Mouse (Mus musculus): ENCODE measurements around the gene Vegfa. TPM values are rescaled to one million over a fixed set of nuclear protein-coding genes. Genes with fewer than 3 reads are reported as not detected.

The Vegfa gene
- total and polyA plus RNA-seq, 3 experiments, result 15.3 to 50.0 (median 17.2) TPM

- Histone ChIP-seq H3K4me3 (replicated peaks in 1 of 3; ENCODE audit: low read depth in 2 of 3, low read length in 2 of 3, poor library complexity in 1 of 3) (no peak overlapping the region), H3K4me1 (ENCODE audit: control insufficient read depth in 1 of 2, insufficient read depth in 2 of 2) (peaks cover 7 to 41% of the 10 kb centered on the region in 2 experiments; a peak in 3 of 4 replicates), H3K27me3 (replicated peaks) (peaks cover 4% of the 10 kb centered on the region), H3K9ac (ENCODE audit: insufficient read depth, low read depth) (no peak overlapping the region), H3K9me3 (replicated peaks; ENCODE audit: low read length) (peaks cover 11% of the 10 kb centered on the region), H3K36me3 (replicated peaks in 1 of 2; ENCODE audit: control insufficient read depth in 1 of 2, insufficient read depth in 1 of 2, low read length in 1 of 2) (no peaks in the 10 kb centered on the region), H3K79me2 (replicated peaks; ENCODE audit: control insufficient read depth, extremely low read depth, insufficient read depth, poor library complexity, severe bottlenecking) (no peaks in the 10 kb centered on the region), H3K27ac (ENCODE audit: insufficient read depth, low read depth) (no peak overlapping the region), H3K4me2 (ENCODE audit: insufficient read depth, low read depth, poor library complexity, severe bottlenecking) (no peak overlapping the region)
- in situ Hi-C loops (cut with MboI; ENCODE audit: low pct_ligation_motif_present, low pct_unique_long_range_greater_than_20kb, low sequenced_read_pairs), result no loop called here
- no peak for DNase-seq (ENCODE audit: extremely low read depth)
- dilution Hi-C loops (cut with MboI; ENCODE audit: extremely low pct_ligation_motif_present, extremely low pct_unique_long_range_greater_than_20kb, low sequenced_read_pairs), result no loop called here
- TF ChIP-seq IRF4 (IDR thresholded peaks at IDR 0.05; ENCODE audit: low read depth, low read length), result no peak
- TF ChIP-seq ZNF384 (IDR thresholded peaks at IDR 0.05; ENCODE audit: low read depth, low read length), result peak; percentile 57; the same call in 1 of the 2 replicates
Measured at GRCm38 (mm10) chr17:46044953-46045352, 12.8 kb upstream of the Vegfa start.

- Histone ChIP-seq H3K9ac (ENCODE audit: insufficient read depth, low read depth) (no peak overlapping the region), H3K36me3 (replicated peaks in 1 of 2; ENCODE audit: control insufficient read depth in 1 of 2, insufficient read depth in 1 of 2, low read length in 1 of 2) (no peaks in the 10 kb centered on the region), H3K27ac (ENCODE audit: insufficient read depth, low read depth) (no peak overlapping the region), H3K9me3 (replicated peaks; ENCODE audit: low read length) (no peaks in the 10 kb centered on the region), H3K4me3 (replicated peaks in 1 of 3; ENCODE audit: low read depth in 2 of 3, low read length in 2 of 3, poor library complexity in 1 of 3) (no peak overlapping the region), H3K27me3 (replicated peaks) (peaks cover 7% of the 10 kb centered on the region), H3K4me2 (ENCODE audit: insufficient read depth, low read depth, poor library complexity, severe bottlenecking) (no peak overlapping the region), H3K4me1 (ENCODE audit: control insufficient read depth in 1 of 2, insufficient read depth in 2 of 2) (peaks cover 7 to 34% of the 10 kb centered on the region in 2 experiments; a peak in 3 of 4 replicates), H3K79me2 (replicated peaks; ENCODE audit: control insufficient read depth, extremely low read depth, insufficient read depth, poor library complexity, severe bottlenecking) (no peaks in the 10 kb centered on the region)
- dilution Hi-C loops (cut with MboI; ENCODE audit: extremely low pct_ligation_motif_present, extremely low pct_unique_long_range_greater_than_20kb, low sequenced_read_pairs) (no loop called here), in situ Hi-C loops (cut with MboI; ENCODE audit: low pct_ligation_motif_present, low pct_unique_long_range_greater_than_20kb, low sequenced_read_pairs) (no loop called here)
- DNase-seq (ENCODE audit: extremely low read depth), result no peak
- TF ChIP-seq ZMIZ1 (IDR thresholded peaks at IDR 0.05; ENCODE audit: low read depth, low read length) (no peak), POLR2A (IDR thresholded peaks at IDR 0.05; ENCODE audit: low read depth, low read length) (no peak), NRF1 (IDR thresholded peaks at IDR 0.05; ENCODE audit: low read depth, low read length) (no peak), ZNF384 (IDR thresholded peaks at IDR 0.05; ENCODE audit: low read depth, low read length) (no peak), MAZ (IDR thresholded peaks at IDR 0.05; ENCODE audit: low read depth, low read length) (no peak), USF2 (conservative IDR thresholded peaks at IDR 0.05; ENCODE audit: low read depth, low read length) (no peak), ETS1 (conservative IDR thresholded peaks at IDR 0.05; ENCODE audit: low read depth, low read length) (no peak), MYC (IDR thresholded peaks at IDR 0.05; ENCODE audit: low read depth, low read length) (no peak), POLR2AphosphoS2 (IDR thresholded peaks at IDR 0.05; ENCODE audit: low read depth, low read length) (no peak), MAFK (IDR thresholded peaks at IDR 0.05; ENCODE audit: insufficient replicate concordance, low read length) (no peak), GABPA (IDR thresholded peaks at IDR 0.05; ENCODE audit: insufficient replicate concordance, low read depth, low read length) (no peak), CHD1 (IDR thresholded peaks at IDR 0.05; ENCODE audit: low read depth, low read length) (no peak), KAT2A (IDR thresholded peaks at IDR 0.05; ENCODE audit: insufficient replicate concordance, low read length) (no peak), SIN3A (IDR thresholded peaks at IDR 0.05; ENCODE audit: low read length) (no peak)
Measured at GRCm38 (mm10) chr17:46042158-46042557, 10.0 kb upstream of the Vegfa start.
